Mouse (Mus musculus) ES-Bruce4 (cell line): Measurements from ENCODE around the gene Maml2. TPM values are rescaled to one million over a fixed set of nuclear protein-coding genes. Genes with fewer than 3 reads are reported as not detected.

Experiments
- H3K27ac ChIP-seq: 2 replicates; pipeline ENCODE4 v1.5.1; 2012; ENCODE audit warnings: low read length, inconsistent platforms; ENCODE audit not compliant: insufficient read depth
- H3K27me3 ChIP-seq: 2 replicates; pipeline ENCODE4 v1.6.1; 2012; ENCODE audit warnings: mild to moderate bottlenecking, low read length, inconsistent platforms; ENCODE audit not compliant: control insufficient read depth, poor library complexity, insufficient read depth, severe bottlenecking
- H3K36me3 ChIP-seq: 2 replicates; pipeline ENCODE4 v1.6.1; 2012; ENCODE audit warnings: inconsistent platforms, mild to moderate bottlenecking, low read length, moderate library complexity; ENCODE audit not compliant: control insufficient read depth, poor library complexity, insufficient read depth, severe bottlenecking
- H3K4me1 ChIP-seq: one replicate; pipeline ENCODE4 v1.8.1; 2011; ENCODE audit warnings: low read length; ENCODE audit not compliant: control insufficient read depth, insufficient read depth
- H3K4me3 ChIP-seq: 2 replicates; pipeline ENCODE4 v1.5.1; 2011; ENCODE audit warnings: low read depth, mild to moderate bottlenecking, low read length
- H3K9ac ChIP-seq: 2 replicates; pipeline ENCODE4 v1.6.1; 2012; ENCODE audit warnings: low read depth, mild to moderate bottlenecking, inconsistent platforms; ENCODE audit not compliant: poor library complexity, severe bottlenecking
- H3K9me3 ChIP-seq: replicated peaks from 2 replicates; pipeline ENCODE4 v1.6.1; 2012; ENCODE audit warnings: mild to moderate bottlenecking, low read length, inconsistent platforms; ENCODE audit not compliant: control insufficient read depth, poor library complexity, insufficient read depth, severe bottlenecking
- CTCF ChIP-seq: IDR thresholded peaks from one replicate; pipeline ENCODE4 v1.8.1; 2011; ENCODE audit warnings: low read depth, low read length
- EP300 ChIP-seq: IDR thresholded peaks from 2 replicates; pipeline ENCODE4 v1.6.1; 2011; ENCODE audit warnings: low read depth, low read length; ENCODE audit not compliant: insufficient read depth
- POLR2A ChIP-seq: IDR thresholded peaks from one replicate; pipeline ENCODE4 v1.8.1; 2011; ENCODE audit warnings: low read length; ENCODE audit not compliant: insufficient read depth
- polyA plus RNA-seq: library from polyadenylated mRNA; stranded (reverse); fragments of >200 nt; gene quantifications from 2 replicates; pipeline ENCODE4 v1.2.4, GENCODE M21; 2011; ENCODE audit warnings: low read depth; ENCODE audit not compliant: missing spikeins, insufficient read depth, insufficient read length

Gene Maml2
- polyA plus RNA-seq, 1 experiment, result 1.4 TPM

GRCm38 (mm10) chr9:13307226-13307625 is 9.5 kb downstream of the Maml2 start:
- H3K4me1 ChIP-seq, result no peaks in the 10 kb centered on the region
- no peak for TF ChIP-seq CTCF
- no peak for TF ChIP-seq EP300
- no peak for TF ChIP-seq POLR2A
- H3K9me3 ChIP-seq, result no peaks in the 10 kb centered on the region
- no peaks in the 10 kb centered on the region for H3K36me3 ChIP-seq
- H3K27me3 ChIP-seq, result no peaks in the 10 kb centered on the region
- no peak overlapping the region for H3K9ac ChIP-seq
- no peak overlapping the region for H3K27ac ChIP-seq
- H3K4me3 ChIP-seq, result no peak overlapping the region

- no peaks in the 10 kb centered on the region for H3K36me3 ChIP-seq
- H3K9me3 ChIP-seq, result no peaks in the 10 kb centered on the region
- TF ChIP-seq CTCF (no peak), POLR2A (no peak), EP300 (no peak)
- H3K27me3 ChIP-seq, result no peaks in the 10 kb centered on the region
- no peak overlapping the region for H3K4me3 ChIP-seq
- H3K27ac ChIP-seq, result no peak overlapping the region
- no peak overlapping the region for H3K9ac ChIP-seq
- no peaks in the 10 kb centered on the region for H3K4me1 ChIP-seq
Observed at GRCm38 (mm10) chr9:13308718-13309117, 11.0 kb downstream of the Maml2 start.

- H3K36me3 ChIP-seq, result no peaks in the 10 kb centered on the region
- no peaks in the 10 kb centered on the region for H3K27me3 ChIP-seq
- no peaks in the 10 kb centered on the region for H3K4me1 ChIP-seq
- H3K9me3 ChIP-seq, result no peaks in the 10 kb centered on the region
- no peak overlapping the region for H3K27ac ChIP-seq
- H3K4me3 ChIP-seq, result no peak overlapping the region
- H3K9ac ChIP-seq, result no peak overlapping the region
- TF ChIP-seq EP300, result no peak
- TF ChIP-seq CTCF, result no peak
- no peak for TF ChIP-seq POLR2A
Observed at GRCm38 (mm10) chr9:13309807-13310206, 12.1 kb downstream of the Maml2 start.

- Histone ChIP-seq H3K36me3 (no peaks in the 10 kb centered on the region), H3K27me3 (no peaks in the 10 kb centered on the region), H3K27ac (no peak overlapping the region), H3K9ac (no peak overlapping the region), H3K9me3 (no peaks in the 10 kb centered on the region), H3K4me3 (no peak overlapping the region), H3K4me1 (no peaks in the 10 kb centered on the region)
- TF ChIP-seq POLR2A (no peak), EP300 (no peak), CTCF (no peak)
Observed at GRCm38 (mm10) chr9:13310236-13310635, 12.5 kb downstream of the Maml2 start.

- H3K27ac ChIP-seq, result no peak overlapping the region
- no peaks in the 10 kb centered on the region for H3K4me1 ChIP-seq
- no peaks in the 10 kb centered on the region for H3K9me3 ChIP-seq
- no peak overlapping the region for H3K9ac ChIP-seq
- TF ChIP-seq POLR2A (no peak), EP300 (no peak), CTCF (no peak)
- H3K4me3 ChIP-seq, result no peak overlapping the region
- no peaks in the 10 kb centered on the region for H3K27me3 ChIP-seq
- H3K36me3 ChIP-seq, result no peaks in the 10 kb centered on the region
Observed at GRCm38 (mm10) chr9:13311094-13311493, 13.3 kb downstream of the Maml2 start.

- Histone ChIP-seq H3K4me3 (no peak overlapping the region), H3K9ac (no peak overlapping the region), H3K27ac (no peak overlapping the region), H3K36me3 (no peaks in the 10 kb centered on the region), H3K4me1 (no peaks in the 10 kb centered on the region), H3K9me3 (no peaks in the 10 kb centered on the region), H3K27me3 (no peaks in the 10 kb centered on the region)
- no peak for TF ChIP-seq POLR2A
- no peak for TF ChIP-seq EP300
- TF ChIP-seq CTCF, result no peak
Observed at GRCm38 (mm10) chr9:13313923-13314322, 16.2 kb downstream of the Maml2 start.
